Mouse (Mus musculus): ENCODE results near the gene Gxylt2. TPM values are rescaled to one million over a fixed set of nuclear protein-coding genes. Genes with fewer than 3 reads are reported as not detected.

Gxylt2 gene
- total RNA-seq, 2 experiments from 2014 or later = 0.66 to 0.67 TPM

GRCm38 (mm10) chr6:100847264-100847663 lies 142.7 kb downstream of the Gxylt2 start:
- intact Hi-C loops (cut with DNase I) = no loop called here
- no peak overlapping the region for H3K4me3 ChIP-seq
- no peak for TF ChIP-seq CTCF (IDR thresholded peaks at IDR 0.05)
- peak overlapping the region; percentile 63; the same call in 1 of the 2 replicates for H3K27ac ChIP-seq
- DNase-seq = no peak

- Histone ChIP-seq H3K27ac (peak overlapping the region; percentile 63), H3K4me3 (no peak overlapping the region)
- no peak for TF ChIP-seq CTCF (IDR thresholded peaks at IDR 0.05)
- no peak for DNase-seq
- intact Hi-C loops (cut with DNase I) = no loop called here
Measured at GRCm38 (mm10) chr6:100848682-100849375, 144.3 kb downstream of the Gxylt2 start.

DNA sequence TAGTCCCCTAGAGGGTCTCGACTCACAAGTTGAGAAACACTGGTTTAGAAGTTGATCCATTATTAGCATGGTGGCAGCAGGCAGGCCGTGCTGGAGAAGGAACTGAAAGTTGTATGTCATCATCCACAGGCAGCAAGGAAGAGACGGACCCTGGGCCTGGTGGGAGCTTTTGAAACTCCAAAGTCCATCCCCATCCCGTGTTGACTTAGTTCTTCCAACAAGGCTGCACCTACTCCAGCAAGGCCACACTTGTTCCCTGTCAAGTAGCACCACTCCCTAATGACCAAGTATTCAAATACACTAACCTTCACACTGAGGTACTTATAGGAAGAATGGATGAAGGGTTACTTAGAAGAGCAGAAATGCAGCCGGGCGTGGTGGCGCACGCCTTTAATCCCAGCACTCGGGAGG lies 146.1 kb downstream of the Gxylt2 start:
- H3K27ac ChIP-seq = peak overlapping the region; percentile 24; the same call in 1 of the 2 replicates
- intact Hi-C loops (cut with DNase I) = no loop called here
- no peak for TF ChIP-seq CTCF (IDR thresholded peaks at IDR 0.05)
- DNase-seq = no peak
- no peak overlapping the region for H3K4me3 ChIP-seq

DNA sequence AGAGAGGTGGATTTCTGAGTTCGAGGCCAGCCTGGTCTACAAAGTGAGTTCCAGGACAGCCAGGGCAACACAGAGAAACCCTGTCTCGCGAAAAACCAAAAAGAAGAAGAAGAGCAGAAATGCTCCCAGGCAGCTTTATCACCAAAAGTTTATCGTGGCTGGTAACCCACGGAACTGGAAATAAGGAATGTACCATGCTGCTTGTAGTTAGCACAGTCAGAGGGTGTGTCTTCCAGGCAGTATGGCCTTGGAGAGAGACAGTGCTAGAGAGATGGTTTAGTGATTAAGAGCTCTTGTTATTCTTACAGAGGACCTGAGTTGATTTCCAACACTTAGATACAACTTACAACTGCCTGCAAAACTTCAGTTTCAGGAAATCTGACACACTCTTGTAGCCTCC lies 146.5 kb downstream of the Gxylt2 start:
- Histone ChIP-seq H3K4me3 (no peak overlapping the region), H3K27ac (no peak overlapping the region)
- no peak for TF ChIP-seq CTCF (IDR thresholded peaks at IDR 0.05)
- no peak for DNase-seq
- intact Hi-C loops (cut with DNase I) = no loop called here

Other genes starting within 250 kb of the Gxylt2 start
- gene Shq1, start 33.6 kb upstream of the Gxylt2 start, total RNA-seq (2021) = 1 to 10 TPM; 1.9 TPM
- 10 to 100 TPM; 59.3 to 70.9 TPM for gene Ppp4r2, start 128.9 kb downstream of the Gxylt2 start, total RNA-seq (2021)

Measured in gastrocnemius, adult 2 months (tissue).